Mouse (Mus musculus) erythroid progenitor cell, adult 5-6 weeks (primary cell): ENCODE measurements around the gene Mrpl47. TPM values are rescaled to one million over a fixed set of nuclear protein-coding genes. Genes with fewer than 3 reads are reported as not detected.
"Not testable (repeated sequence)": the region's sequence is repeated elsewhere in the genome, so short reads cannot be mapped to it uniquely, and the experiment has no call there.

Experiments used
- ATAC-seq: replicated peaks from 2 replicates; pipeline ENCODE4 v1.8.0; 2016; ENCODE audit warnings: moderate number of reproducible peaks, mild to moderate bottlenecking, moderate TSS enrichment, inconsistent platforms; ENCODE audit not compliant: poor library complexity, low FRiP score, severe bottlenecking
- total RNA-seq, 2 experiments: library from RNA; stranded (forward) in 1 of 2; stranded (reverse) in 1 of 2; fragments of 150-400 nt in 1 of 2; fragments of 186-747, 209-891 nt in 1 of 2; gene quantifications; 2 replicates each; pipeline versions ENCODE4 v1.2.3 to v1.2.4; 2015 to 2017; ENCODE audit warnings: low replicate concordance in 2 of 2

Mrpl47 gene
- total RNA-seq, 2 experiments from 2014 or later: 1.1 to 4.6 TPM

DNA sequence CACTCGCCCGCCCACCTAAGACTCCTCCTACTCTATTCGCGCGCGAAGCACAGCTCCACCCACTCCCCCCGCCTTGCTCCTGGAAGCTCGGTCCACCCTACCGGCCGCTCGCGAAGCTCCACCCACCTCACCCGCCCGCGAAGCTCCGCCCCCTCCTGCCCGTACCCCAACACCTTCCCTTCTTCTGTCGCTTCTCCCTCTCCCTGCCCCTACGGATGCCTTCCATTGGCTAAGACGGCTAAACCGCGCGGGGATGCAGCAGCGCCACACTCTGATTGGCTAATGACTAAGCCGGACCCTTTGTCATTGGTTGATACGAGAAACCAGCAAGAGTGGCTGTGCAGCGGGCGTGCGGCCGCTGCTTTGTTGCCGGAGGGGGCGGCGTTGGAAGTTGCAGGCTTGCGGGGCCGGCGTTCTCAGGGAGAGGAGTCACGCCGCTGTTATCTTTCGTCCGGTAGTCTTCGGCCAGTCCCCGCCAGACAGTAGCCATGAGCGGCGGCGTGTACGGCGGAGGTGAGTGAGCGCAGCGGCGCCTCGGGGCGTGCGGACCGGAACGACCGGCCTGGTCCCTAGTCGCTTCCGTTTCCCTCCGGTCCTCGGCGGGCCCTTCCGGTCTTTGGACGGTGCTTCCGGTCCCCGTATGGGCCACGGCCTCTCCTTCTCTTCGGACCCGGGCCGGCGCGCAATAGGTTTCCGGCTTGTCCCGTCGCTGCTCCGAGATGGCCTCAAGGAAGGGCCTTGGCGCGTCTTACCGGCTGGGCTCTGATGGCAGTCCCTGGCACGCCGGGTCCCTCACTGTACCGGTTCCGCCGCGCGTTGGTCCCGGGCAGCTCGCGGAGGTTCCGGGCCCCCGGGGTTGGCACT, 28.8 kb downstream of the Mrpl47 start:
- ATAC-seq: peak; percentile 97

GRCm38 (mm10) chr3:32708052-32708367, 29.4 kb downstream of the Mrpl47 start:
- ATAC-seq: no peak

GRCm38 (mm10) chr3:32705647-32706348, 31.6 kb downstream of the Mrpl47 start, which contains the start of gene Actl6a:
Actl6a (plus strand) TSS chr3:32706298.
- not testable (repeated sequence) for ATAC-seq

DNA sequence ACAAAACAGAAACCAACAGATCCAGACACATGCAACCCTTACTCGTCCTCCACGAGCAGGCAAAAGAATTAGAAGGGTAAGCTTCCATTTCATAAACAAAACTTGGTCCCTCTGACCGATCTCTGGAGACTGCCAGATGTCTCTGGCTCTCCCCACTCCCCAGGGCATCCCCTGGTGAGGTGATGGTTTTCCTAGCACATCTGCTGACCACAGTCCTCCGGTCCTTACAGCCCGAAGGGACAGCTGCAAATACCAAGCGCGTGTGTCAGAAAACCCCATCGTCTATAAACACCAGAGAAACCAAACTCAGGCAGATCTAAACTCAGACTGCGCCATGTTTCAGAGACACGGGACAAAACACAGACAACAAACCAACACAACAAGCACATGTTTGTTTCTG, 32.8 kb downstream of the Mrpl47 start:
- not testable (repeated sequence) for ATAC-seq

GRCm38 (mm10) chr3:32704021-32704420, 33.4 kb downstream of the Mrpl47 start:
- ATAC-seq: not testable (repeated sequence)

- ATAC-seq: peak; percentile 72
These were observed 39.1 kb downstream of the Mrpl47 start for GRCm38 (mm10) chr3:32698228-32698863.

GRCm38 (mm10) chr3:32695583-32695980, 41.8 kb downstream of the Mrpl47 start:
- ATAC-seq: peak; percentile 58; the same call in 1 of the 2 replicates

DNA sequence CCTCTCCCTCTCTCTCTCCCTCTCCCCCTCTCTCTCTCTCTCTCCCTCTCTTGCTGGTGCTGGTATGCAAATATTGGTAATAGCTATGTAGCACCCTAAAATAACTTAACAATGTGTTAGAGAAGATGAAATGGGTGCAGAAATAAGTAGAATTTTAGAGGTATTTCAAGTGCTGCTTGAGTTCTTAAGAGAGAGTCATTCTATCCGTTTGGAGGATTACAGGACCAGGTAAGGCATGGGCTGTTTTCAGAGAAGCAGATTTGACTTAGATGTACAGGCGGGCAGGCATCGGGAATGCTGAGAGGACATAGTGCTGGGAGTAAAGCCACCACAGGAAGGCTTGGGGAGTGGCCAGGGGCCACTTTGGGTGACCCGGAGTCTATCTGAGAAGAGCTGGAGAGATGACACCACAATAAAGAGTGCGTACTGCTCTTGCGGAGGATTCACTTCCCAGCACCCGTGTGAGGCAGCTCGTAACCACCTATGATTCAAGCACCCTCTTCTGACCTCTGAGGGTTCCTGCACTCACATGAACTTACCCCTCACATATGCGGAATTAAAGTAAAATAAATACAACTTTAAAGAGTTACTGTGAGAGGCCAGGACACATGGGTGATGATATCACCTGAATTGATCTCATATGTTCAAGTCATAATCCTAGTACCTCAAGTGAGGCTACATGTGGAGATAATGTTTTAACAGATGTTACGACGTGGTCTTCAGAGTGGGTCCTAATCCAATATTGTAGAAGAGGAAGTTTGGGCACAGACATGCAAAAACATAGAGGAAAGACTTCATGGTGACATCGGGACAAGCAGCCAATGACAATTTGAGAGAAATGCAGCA, 42.4 kb downstream of the Mrpl47 start:
- ATAC-seq: no peak

DNA sequence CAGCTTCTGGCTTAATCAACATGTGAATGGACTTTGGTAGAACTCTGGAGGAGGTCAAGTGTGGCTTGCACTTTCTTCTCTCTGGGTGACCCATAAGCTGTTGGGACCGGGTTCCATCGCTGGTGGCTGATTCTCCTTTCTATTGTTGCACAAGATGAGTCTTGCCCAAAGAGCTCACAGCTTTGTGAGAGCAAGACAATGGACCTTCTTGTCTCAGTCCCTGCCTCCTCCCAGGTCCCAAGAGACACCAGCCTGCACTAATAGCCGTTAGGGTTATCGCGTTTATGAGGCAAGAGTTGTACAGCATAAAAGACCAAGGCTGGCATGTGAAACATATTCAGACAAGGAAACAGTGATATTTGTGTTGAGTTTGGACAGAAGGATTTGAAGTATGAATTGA, 43.2 kb downstream of the Mrpl47 start:
- ATAC-seq: no peak

GRCm38 (mm10) chr3:32691841-32692240, 45.6 kb downstream of the Mrpl47 start:
- ATAC-seq: no peak

DNA sequence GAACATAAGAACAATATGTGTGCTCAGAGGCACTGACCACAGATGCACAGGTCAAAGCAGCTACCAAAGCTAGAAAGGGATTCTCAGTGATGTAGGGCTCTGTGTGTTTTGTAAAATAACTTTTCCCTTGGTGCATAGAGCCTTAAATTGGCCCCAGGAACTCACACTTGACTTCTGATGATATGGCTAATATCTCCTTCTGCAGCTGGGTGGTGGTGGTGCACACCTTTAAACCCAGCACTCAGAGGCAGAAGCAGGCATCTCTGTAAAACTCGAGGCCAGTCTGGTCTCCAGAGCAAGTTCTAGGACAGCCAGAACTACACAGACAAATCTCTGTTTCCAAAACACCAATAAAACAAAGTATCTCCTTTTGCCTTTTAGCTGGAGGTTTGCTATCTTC, 46.5 kb downstream of the Mrpl47 start:
- ATAC-seq: no peak

GRCm38 (mm10) chr3:32690008-32690407, 47.4 kb downstream of the Mrpl47 start:
- no peak for ATAC-seq

- no peak for ATAC-seq
These were observed 47.8 kb downstream of the Mrpl47 start for GRCm38 (mm10) chr3:32689567-32689999.

DNA sequence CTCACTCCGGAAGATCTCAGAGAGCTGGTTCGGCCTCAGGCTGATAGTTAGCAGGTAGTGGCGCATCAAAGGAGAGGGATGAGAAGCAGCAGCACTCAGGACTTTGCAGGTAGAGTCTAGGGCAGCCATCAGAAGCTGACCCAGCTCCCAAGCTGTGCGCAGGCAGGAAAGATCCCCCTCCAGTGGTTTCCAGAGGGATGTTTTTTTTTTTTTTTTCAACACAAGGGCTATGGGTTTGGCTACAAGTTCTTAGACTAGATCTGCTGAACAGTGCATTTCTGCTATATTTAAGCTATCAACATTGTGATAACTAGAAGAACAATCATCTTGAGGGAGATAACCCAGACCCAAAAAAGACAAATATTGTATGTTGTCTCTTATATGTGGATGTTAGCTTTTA, 50.2 kb downstream of the Mrpl47 start:
- ATAC-seq: no peak

DNA sequence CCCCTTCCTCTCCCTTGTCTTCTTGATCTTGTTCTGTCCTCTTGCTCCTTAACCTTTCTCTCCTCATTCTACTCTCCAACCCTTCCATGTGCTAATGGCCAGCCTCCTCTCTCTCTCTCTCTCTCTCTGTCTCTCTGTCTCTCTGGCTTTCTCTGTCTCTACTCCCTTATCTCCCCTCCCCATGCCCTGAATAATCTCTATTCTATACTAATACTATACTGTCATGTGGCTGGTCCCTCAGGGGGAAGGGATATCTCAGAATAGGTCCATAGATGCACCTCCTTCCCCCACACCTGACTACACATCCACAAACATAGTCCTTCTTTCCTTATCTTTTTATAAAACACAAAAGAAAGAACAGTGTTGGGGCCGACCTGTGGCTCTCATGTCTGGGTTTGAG, 50.9 kb downstream of the Mrpl47 start:
- ATAC-seq: no peak

GRCm38 (mm10) chr3:32684631-32685030, 52.8 kb downstream of the Mrpl47 start:
- no peak for ATAC-seq

- no peak for ATAC-seq
These were observed 54.4 kb downstream of the Mrpl47 start for GRCm38 (mm10) chr3:32682910-32683531.

GRCm38 (mm10) chr3:32676393-32676792, 61.0 kb downstream of the Mrpl47 start:
- ATAC-seq: peak; percentile 52
